Mouse (Mus musculus) cortical plate, adult 2 months (tissue): ENCODE measurements around the gene Fancc.

Experiments used
- CTCF ChIP-seq: fragments of 200-500 bp; IDR thresholded peaks from 2 replicates; pipeline ENCODE4 v1.5.1; 2011; ENCODE audit warnings: mild to moderate bottlenecking, control low read depth, low read length; ENCODE audit not compliant: insufficient read depth; ENCODE audit errors: extremely low read depth
- POLR2A ChIP-seq: fragments of 200-500 bp; IDR thresholded peaks from 2 replicates; pipeline ENCODE4 v1.6.1; 2011; ENCODE audit warnings: mild to moderate bottlenecking, low read length, control low read depth; ENCODE audit not compliant: insufficient read depth; ENCODE audit errors: extremely low read depth

GRCm38 (mm10) chr13:63305160-63306011, 191.7 kb downstream of the Fancc start:
- TF ChIP-seq POLR2A (no peak), CTCF (no peak)
